Mouse (Mus musculus): ENCODE results near the gene Six6.

Gene Six6

DNA sequence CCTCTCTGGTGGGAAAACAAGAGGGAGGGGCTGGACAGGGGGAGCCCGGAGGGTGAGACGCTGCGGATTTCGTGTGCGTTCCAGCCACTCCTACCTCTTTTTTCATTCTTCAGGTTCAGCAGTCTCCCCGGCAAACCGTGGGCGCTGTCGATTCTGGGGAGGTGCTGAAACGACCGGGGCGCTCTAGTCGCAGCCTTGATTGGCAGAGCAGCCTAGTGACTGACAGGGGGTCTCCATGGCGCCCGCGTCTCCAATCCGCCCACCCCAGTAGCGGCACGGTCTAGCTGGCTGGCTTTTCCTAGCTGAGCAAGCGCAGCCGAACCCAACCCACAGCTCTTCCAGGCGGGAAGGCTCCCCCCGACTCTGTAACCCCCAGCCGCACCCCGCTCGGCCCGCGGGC is at the start of gene Six6:
TSS of gene Six6 (plus strand) at position 277 of the 400 bp plus-strand sequence.
- no peak for DNase-seq (ENCODE audit: low spot score in 2 of 2)

DNA sequence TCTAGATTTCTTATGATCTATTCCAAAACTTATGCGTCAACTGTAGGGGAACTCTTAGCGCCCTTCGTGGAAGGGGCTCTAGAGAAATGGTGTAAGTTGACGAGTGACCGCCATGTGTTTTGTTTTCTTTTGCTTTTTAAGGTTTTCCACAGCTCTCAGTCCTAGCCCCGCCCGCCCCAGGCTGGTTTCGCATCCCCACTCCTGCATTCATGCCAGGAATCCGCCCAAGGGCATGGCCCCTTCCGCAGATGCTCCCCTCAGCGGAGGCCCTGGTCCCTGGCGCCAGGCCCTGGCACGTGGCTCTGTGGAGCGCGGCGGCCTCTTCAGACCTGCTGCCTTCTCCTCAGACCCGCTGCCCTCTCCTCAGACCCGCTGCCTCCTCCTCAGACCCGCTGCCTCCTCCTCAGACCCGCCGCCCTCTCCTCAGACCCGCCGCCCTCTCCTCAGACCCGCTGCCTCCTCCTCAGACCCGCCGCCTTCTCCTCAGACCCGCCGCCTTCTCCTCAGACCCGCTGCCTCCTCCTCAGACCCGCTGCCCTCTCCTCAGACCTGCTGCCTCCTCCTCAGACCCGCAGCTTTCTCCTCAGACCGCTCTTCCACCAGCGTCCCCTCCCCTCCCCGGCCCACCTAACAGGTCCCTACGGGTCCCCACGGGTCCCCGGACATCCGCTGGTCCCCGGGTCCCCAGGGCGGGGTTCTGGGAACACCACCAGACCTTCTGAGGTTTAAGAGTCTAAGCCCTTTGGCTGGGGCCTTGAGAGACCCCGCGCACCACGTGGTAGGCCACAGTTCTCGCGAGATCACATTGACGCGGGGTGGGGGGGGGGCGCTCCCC is 22.3 kb upstream of the Six6 start:
- DNase-seq (ENCODE audit: low spot score in 2 of 2), result no peak

DNA sequence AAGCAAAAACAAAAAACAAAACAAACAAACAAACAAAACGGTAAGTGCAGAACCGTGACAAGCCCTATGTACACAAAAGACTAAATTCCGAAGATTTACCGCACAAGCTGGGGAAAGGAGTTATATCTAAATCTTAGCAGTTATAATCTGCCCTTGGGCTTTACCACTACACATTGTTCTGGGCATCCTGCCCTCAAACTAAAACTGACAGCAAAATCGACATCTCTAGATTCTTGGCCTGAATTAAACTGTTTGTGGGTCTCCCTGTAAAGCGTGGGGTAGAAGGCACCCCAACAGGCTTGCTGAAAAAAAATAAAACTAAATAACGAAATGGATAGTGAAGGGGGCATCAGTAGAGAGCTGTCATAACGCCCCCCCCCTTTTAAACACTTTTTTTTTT is 2.9 kb upstream of the Six6 start:
- DNase-seq (ENCODE audit: low spot score in 2 of 2), result no peak

DNA sequence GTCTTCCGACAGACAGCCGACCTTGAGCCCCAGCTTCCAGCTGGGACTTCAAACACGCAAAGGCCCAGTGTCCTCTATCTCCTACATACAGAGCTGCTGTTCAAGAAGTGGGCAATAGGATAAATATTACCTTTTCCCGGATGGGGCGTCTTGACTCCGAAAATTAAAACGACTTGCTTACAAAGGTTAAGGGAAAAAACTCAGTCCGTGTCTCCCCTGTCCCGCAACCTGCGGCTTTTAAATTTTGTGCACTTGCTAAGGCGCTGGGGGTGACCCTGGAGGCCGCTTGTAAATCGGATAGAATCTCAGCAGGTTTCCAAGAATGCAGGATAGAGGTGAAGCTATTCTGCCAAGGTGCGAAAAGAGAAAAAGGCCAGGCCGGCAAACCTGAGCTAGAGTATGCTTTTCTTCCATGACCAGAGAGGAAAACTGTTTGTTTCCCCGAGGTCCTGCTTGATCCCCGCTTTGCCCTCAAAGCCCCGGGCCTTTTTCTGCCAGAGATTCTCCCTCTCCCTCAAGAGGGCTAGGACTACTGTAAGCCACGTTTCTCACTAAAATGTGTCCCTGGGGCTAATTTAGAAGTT is 2.1 kb upstream of the Six6 start:
- DNase-seq (ENCODE audit: low spot score in 2 of 2), result no peak

DNA sequence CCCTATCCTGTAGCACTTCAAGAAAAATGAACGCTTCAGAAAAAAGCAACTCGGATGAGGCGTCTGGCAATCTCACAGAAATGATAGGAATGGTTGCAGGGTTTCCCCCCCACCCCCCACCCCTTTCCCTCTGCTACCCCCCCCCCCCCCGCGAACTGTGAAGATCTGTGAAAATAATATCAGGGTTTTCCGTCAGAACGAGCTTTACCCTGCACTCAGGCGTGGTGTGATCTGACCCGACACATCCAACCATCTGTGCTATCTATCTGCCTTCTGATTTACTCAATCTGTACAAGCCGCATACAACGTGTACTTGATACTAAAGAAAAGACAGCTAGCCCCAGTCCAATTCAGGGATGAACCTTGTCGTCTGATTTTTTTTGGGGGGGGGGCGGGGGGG is 1.5 kb upstream of the Six6 start:
- no peak for DNase-seq (ENCODE audit: low spot score in 2 of 2)

DNA sequence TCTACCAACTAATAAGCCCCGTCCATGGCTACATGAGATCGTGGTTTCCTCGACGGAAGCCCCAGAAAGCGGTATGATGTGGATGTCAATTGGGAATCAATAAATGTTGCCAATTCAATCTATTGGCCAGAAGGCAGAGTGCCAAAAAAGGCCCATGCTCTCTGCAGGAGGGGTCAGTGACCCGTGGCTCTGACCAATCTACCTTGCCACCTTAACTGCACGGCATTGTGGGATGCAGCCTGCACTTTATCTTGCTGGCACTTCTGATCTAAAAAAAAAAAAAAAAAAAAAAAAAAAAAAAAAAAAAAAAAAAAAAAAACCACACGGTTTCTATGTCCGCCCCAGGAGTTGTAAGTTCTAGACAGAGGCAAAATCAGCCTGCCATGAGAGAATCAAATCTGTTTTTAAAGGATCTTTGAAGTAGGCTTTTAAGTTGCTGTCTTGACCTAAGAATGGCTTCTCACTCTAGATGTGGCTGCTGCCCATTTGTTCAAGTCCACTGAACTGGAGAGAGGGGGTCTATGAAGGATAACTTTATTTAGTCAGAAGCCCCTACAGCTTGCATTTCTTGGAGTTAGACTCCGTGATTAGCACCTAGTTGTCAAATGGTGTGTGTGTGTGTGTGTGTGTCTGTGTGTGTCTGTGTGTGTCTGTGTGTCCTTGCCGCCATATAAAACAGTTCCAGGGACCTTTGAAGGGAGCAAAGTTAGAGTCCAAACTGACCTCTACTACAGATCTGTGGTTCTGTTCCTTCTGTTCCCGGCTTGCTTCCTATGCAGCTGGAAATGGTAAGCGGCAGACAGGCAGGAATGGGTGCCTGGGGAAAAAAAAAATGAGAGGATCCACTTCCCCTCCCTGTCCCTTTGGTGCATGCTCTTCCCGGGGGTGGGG is 847 bp upstream of the Six6 start:
- DNase-seq (ENCODE audit: low spot score in 2 of 2), result no peak

DNA sequence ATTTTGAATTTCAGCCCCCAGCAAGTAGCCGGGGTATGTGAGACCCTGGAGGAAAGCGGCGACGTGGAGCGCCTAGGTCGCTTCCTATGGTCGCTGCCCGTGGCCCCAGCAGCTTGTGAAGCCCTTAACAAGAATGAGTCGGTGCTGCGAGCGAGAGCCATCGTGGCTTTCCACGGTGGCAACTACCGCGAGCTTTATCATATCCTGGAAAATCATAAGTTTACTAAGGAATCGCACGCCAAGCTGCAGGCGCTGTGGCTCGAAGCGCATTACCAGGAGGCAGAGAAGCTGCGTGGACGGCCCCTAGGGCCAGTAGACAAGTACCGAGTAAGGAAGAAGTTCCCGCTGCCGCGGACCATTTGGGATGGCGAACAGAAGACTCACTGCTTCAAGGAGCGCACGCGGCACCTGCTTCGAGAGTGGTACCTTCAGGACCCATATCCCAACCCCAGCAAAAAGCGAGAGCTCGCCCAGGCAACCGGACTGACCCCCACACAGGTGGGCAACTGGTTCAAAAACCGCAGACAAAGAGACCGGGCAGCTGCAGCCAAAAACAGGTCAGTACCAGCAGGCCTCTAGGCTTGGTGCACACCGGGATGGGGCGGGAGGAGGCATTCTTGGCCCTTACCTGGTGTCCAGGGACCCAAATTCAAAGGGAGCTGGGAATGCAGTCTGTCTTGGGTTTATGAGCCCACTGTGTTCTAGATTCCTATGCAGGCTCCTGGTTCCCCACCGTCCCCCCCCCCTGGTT is 554 bp downstream of the Six6 start, which contains the start of gene 4930447C04Rik:
TSS of gene 4930447C04Rik (minus strand) at position 704 of the 751 bp plus-strand sequence.
- no peak for DNase-seq (ENCODE audit: low spot score in 2 of 2)

DNA sequence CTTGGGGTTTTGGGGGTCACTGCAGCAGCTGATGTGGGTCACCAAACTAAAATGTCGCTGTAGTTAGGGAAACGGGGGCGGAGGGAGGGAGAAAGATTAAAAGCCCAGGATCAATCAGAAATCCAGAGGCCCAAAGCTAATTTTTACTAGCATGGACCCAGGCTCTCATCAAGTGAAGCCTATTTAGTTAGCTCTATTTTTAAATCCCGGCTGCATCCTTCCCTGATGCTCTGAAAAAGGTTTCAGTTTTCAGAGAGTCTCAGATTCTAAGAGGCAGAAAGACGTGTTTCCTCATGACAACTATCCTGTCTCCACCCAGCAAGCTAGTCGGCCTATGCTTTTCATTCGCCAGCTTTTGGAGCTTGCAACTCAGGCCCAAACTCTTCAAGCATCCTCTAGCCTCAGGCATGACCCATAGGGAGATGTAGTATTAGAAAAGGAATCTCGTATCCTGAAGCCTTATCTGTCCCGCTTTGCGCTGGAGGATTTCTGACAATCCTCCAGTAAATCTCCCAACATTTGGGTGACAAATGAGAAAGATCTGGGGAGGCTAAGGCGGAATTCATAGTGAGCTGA is 1.2 kb downstream of the Six6 start:
- no peak for DNase-seq (ENCODE audit: low spot score in 2 of 2)

DNA sequence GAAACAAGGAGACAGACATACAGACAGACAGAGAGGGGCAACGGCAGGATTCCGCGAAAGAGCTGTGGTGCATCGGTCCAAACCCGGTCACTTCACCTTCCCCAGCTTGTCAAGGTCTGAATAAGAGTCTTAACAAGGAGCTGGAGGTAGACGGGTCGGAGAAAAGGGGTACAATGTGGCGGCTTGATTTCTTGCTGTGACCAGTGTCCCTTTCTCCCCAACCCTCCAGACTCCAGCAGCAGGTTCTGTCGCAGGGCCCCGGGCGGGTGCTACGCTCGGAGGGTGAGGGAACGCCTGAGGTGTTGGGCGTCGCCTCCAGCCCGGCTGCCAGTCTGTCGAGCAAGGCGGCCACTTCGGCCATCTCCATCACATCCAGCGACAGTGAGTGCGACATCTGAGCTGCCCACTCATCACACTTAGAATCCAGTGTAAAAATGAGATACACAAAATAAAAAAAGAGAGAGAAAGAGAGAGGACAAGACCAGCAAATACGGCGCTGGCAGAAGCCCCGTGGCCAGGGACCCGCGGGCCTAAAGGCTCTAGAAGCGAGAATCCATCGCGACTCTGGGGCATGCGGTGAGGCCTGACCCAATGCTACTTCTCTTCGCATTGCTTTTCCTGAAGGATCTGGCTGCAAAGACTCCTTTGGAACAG is 1.8 kb downstream of the Six6 start:
- DNase-seq (ENCODE audit: low spot score in 2 of 2), result no peak

DNA sequence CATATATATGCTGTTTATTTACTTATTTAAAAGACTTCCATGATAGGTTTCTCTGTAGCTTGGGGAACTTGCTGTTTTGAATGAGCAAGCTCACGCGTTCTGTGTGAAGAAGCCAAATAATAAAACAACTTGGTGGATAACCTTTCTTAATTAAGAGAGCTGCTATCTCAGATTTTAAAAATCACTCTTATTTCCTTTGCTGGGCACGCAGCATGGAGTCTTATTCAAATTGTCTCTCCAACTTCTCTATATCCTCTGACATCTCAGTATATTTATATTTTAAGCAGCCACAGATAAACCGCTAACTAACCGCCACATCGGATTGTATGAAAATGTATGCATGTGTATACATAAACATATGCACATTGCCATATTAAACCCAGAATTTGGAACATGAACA is 2.5 kb downstream of the Six6 start:
- no peak for DNase-seq (ENCODE audit: low spot score in 2 of 2)

DNA sequence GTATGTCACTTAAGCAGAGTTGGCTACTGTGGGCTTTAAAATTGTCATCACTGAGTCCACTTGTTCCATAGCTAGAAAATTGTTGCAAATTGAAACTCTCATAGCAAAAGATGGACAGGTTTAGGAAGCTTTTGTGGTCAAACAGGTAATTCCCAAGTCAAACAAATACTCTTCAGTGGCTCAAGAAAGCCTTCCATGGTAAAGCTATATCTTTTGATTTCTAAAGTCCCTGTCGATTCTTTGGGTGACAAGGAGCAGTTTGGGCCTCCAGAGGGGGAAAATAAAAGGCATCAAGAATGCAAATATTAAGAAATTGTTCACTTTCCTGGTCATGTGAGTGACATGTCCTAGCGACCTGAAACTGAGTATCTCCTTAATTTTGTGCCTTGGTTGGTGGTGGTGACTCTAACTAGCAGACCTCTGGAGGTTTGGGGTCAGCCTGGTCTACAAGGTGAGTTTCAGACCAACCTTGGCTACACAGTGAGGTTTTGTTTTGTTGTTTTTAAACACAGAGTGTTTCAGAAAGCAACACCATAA is 4.0 kb downstream of the Six6 start:
- DNase-seq (ENCODE audit: low spot score in 2 of 2), result no peak

DNA sequence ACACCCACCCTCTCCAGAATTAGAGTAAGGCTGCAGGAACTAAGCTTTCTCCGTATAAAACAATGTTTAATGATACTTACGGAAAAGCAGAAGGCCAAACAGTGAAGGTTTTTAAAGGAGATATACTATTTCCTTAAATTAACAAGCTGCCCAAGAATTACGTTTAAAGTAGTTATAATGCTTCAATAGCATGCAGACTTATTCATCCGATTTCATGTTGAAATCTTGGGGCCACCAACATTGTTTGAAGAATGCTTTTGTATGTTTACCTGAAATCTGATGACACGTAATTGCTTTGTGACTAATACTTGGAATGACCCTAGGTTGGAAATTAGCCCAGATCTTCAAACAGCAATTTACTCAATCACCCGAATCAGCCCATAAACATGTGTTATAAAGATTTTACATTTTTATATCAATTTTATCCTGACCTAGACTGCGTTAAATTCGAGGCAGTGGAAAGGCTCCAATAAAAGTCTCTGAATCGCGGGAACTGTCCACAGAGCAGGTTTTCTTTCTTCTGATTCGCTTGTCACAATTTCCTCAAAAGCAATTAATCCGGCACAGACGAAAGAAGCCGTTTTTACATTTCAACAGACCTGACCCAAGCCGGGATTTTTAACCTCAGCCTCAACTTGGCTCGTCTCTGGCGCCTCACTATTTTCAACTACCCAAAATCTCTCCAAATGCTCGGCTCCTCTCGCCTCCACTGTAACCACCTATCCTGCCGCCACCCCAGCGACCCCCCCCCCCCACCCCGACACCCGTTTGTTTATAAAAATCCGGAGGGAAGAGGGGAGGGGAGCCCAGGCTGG is 4.9 kb downstream of the Six6 start:
- DNase-seq (ENCODE audit: low spot score in 2 of 2), result no peak

DNA sequence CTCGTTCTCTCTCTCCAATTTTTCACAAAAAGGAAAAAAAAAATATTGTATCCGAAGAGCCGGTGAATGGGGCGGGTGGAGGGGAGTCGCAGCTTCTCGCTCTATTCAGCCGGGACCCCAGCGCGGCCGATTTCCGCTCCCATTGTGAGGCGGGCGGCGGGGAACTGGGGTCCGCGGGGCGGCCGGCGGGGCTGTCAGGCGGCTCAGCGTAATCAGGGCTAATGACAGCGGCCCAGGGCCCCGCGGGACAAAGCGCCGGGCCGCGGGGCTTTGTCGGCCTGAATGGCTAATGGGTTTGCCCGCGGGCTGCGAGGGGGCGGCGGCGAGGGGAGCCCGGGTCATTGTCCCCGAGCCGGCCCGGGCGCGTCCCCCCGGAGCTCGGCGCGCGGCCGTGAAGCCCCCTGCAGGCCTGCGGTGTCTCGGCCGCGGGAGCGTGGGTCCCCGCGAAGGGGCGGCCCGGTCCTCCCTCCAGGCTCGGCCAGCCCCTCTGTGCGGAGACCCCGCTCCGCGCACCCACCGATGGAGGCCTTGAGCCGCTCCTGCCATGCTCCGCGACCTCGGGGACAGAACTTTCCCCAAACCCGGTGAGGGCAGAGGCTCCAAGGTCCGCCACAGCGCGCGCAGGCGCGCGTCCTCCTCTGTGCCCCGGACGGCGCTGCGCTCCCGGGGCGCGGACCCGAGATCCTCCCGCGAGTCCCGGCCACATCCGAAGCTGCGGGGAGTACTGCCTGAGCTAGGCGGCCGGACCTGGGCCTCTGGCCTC is 5.8 kb downstream of the Six6 start:
- DNase-seq (ENCODE audit: low spot score in 2 of 2), result no peak

DNA sequence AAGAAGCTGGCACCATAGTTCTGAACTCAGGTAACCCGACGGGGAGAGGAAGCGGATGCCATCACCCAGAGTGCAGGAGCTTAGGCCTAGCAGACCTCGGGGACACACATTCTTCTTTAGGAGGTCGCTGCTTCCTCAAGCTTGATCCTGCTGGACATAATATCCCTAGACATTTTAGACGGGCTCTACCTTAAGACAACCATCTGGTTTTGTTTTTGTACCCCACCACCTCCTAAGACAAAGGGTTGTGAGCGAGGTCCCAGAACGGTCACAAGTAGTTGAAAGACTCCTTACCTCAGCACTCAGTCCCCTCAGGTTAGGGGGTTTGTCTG is 6.3 kb downstream of the Six6 start:
- DNase-seq (ENCODE audit: low spot score in 2 of 2), result no peak

DNA sequence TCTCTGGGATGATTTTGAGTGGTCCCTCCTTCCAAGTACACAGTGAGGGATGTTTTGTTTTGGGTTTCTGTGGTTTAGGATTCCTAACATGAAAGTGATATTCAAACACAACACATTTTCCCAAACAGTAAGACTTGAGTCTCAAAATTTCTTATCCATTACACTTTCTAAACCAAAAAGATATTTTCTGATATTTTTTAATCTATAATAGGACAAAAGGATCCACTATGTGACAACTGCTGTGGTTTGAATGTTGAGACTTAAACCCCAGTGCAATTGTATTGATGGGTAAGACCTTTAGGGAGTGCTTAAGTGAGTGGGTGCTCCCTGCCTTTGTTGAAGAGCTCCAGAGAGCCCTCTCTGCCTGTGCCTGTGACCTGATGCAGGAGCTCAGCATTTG is 7.1 kb downstream of the Six6 start:
- no peak for DNase-seq (ENCODE audit: low spot score in 2 of 2)

DNA sequence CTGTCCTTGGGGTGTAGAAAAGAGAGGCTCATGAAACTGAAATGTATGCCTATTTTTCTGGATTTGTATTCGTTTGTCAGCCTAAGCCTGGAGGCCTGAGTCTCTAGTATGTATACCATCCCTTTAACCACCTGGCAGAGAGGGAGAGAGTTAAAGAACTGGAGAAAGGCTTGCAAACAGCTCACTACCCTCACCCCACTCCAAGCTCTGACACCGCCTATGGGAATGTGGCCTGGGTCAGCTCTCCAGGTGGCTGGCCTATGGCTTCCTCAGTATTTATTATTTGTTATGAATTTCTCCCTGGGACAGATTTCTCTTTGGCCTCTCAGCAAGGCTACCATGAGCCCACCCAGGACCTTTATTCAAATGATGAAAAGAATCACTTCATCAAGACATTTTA is 7.6 kb downstream of the Six6 start:
- DNase-seq (ENCODE audit: low spot score in 2 of 2), result no peak

DNA sequence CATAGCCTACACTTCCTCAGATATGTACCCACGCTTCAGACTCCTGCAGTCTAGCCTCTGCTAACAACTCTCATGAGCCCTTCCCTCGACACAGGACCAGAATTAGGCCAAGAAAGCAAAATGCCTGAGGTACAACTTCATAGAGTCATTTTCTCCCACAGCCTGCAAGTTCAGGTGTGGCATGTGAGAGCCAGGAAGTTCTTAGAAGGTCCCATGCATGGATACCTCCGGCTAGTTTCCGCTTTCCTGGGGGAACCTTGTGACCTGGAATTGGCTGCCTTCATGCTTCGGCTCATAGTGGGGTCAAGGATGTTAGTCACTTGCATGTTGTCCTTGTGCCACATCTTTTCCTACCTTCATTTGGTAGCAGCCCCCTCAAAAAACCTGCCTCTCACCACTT is 13.4 kb downstream of the Six6 start:
- DNase-seq (ENCODE audit: low spot score in 2 of 2), result no peak

DNA sequence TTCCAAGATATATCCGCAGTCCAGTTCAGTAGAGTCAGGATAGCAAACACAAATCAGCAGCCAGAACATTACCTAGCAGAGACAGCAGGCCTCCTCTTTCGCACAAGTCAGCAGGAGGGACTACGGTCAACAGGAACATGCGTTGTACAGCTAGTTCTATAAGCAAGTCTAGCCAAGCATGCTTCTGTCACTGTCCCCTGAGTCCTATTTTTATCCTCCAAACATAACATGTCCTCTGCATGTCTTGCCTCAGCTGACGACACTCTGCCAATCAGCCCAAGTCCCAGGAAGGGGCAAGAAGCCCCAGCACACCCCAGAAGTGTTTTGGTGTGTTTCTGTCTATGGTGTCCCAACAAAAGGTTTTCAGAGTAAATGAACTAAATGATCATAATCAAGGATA is 14.2 kb downstream of the Six6 start:
- no peak for DNase-seq (ENCODE audit: low spot score in 2 of 2)

DNA sequence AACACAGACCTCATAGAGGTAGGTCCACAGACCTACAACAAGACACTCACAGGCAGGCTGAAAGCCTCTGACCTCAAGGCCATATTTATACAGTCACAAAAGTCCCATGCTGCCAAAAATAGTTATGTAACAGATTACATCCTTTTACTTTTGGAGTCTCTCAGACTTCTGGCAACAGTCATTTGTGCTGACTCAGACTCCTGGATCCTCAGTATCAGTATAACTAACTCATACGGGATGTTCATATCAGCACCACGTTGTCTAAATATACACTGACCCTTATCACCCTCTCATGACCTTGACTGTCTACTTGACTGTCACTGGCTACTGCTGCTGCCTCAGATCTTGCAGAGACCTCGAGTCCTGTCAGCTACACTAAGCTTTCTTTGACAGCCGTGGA is 15.2 kb downstream of the Six6 start:
- DNase-seq (ENCODE audit: low spot score in 2 of 2), result no peak
